Mouse (Mus musculus) liver, embryonic 15.5 days (tissue): Measurements from ENCODE around the gene Gm14434. TPM values are rescaled to one million over a fixed set of nuclear protein-coding genes. Genes with fewer than 3 reads are reported as not detected.
"Not testable (repeated sequence)": the region's sequence is repeated elsewhere in the genome, so short reads cannot be mapped to it uniquely, and the experiment has no call there.

Experiments
- ATAC-seq: fragments of 200-750 bp; cut with Nextera tagmentation; 2 replicates; pipeline ENCODE4 v1.8.0; 2017; ENCODE audit warnings: moderate number of reproducible peaks, mild to moderate bottlenecking, moderate library complexity; ENCODE audit not compliant: insufficient read depth
- H3K27ac ChIP-seq: fragments of 300-500 bp; sonication (generic); replicated peaks from 2 replicates; pipeline ENCODE4 v1.5.1; 2015; ENCODE audit warnings: mild to moderate bottlenecking, inconsistent platforms
- H3K27me3 ChIP-seq: fragments of 300-500 bp; sonication (generic); 2 replicates; pipeline ENCODE4 v1.6.1; 2015; ENCODE audit warnings: mild to moderate bottlenecking, inconsistent platforms
- H3K36me3 ChIP-seq: fragments of 300-500 bp; sonication (generic); replicated peaks from 2 replicates; pipeline ENCODE4 v1.6.1; 2015; ENCODE audit warnings: moderate library complexity, mild to moderate bottlenecking, inconsistent platforms
- H3K4me1 ChIP-seq: fragments of 300-500 bp; sonication (generic); replicated peaks from 2 replicates; pipeline ENCODE4 v1.6.1; 2015; ENCODE audit warnings: inconsistent platforms
- H3K4me2 ChIP-seq: fragments of 300-500 bp; sonication (generic); 2 replicates; pipeline ENCODE4 v1.6.1; 2015; ENCODE audit warnings: moderate library complexity, mild to moderate bottlenecking, inconsistent platforms
- H3K4me3 ChIP-seq: fragments of 300-500 bp; sonication (generic); replicated peaks from 2 replicates; pipeline ENCODE4 v1.5.1; 2015; ENCODE audit warnings: mild to moderate bottlenecking, inconsistent platforms
- H3K9ac ChIP-seq: fragments of 300-500 bp; sonication (generic); 2 replicates; pipeline ENCODE4 v1.6.1; 2015; ENCODE audit warnings: moderate library complexity, mild to moderate bottlenecking, inconsistent platforms
- H3K9me3 ChIP-seq: fragments of 300-500 bp; sonication (generic); replicated peaks from 2 replicates; pipeline ENCODE4 v1.6.1; 2016; ENCODE audit warnings: inconsistent platforms
- WGBS: fragments of 180-500 bp; shearing (Covaris S2); methylation state at CpG from one replicate; pipeline ENCODE4 v1.1.7; 2015; ENCODE audit warnings: mixed read lengths; ENCODE audit not compliant: insufficient replicate concordance; 5-methylcytosine and 5-hydroxymethylcytosine counted together
- polyA plus RNA-seq: library from polyadenylated mRNA; unstranded; fragments of >200 nt; fragmentation: Nextera tagmentation; extraction: Ambion mirVana; gene quantifications from 2 replicates; pipeline ENCODE4 v1.2.1, GENCODE M21; 2015

The Gm14434 gene
- 1.9 TPM in 1 of 2 replicates, not detected in the other for polyA plus RNA-seq

- not testable (repeated sequence) for H3K27ac ChIP-seq, H3K36me3 ChIP-seq, ATAC-seq, H3K4me3 ChIP-seq, H3K9me3 ChIP-seq, H3K9ac ChIP-seq, H3K4me1 ChIP-seq, H3K4me2 ChIP-seq, H3K27me3 ChIP-seq
- no CpG with 5 or more reads among the region's 4 CpGs for WGBS
Observed at GRCm38 (mm10) chr2:176486683-176487082, at the start of gene Gm14434. TSS of gene Gm14434 (minus strand) at chr2:176486783.

DNA sequence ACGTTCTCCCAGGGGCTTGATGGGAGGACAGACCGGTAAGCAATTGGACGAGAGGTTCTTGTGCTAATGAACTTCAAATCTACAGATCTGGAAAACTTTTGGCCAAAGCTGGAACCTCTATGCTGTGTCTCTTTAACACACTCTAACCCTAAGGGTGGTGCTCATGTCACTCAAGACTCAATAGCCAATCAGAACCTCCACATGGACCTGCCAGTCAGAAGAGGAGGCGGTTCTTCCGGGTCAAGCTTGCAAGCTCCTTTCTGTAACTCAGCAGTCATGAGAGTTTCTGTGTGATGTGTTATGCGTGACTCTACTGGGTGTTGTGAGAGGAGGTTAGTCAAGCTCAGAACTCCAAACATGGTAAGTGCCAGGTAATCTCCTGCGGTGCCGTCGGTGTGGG is 34.2 kb upstream of the Gm14434 start, which contains the start of gene Zfp967:
Zfp967 (plus strand) TSS at position 301 of the 400 bp plus-strand sequence.
- not testable (repeated sequence) for H3K4me2 ChIP-seq, H3K4me3 ChIP-seq, H3K27ac ChIP-seq, H3K27me3 ChIP-seq, H3K4me1 ChIP-seq, H3K36me3 ChIP-seq, H3K9ac ChIP-seq, H3K9me3 ChIP-seq, ATAC-seq
- no CpG with 5 or more reads among the region's 9 CpGs for WGBS

- H3K4me3 ChIP-seq, ATAC-seq, H3K27me3 ChIP-seq: not testable (repeated sequence)
Observed at GRCm38 (mm10) chr2:176423294-176423693, 63.3 kb downstream of the Gm14434 start, which contains the start of gene Gm14435. TSS of gene Gm14435 (plus strand) at chr2:176423594.

More at GRCm38 (mm10) chr2:176423294-176423693, 63.3 kb downstream of the Gm14434 start, which contains the start of gene Gm14435:
- H3K9ac ChIP-seq, H3K4me2 ChIP-seq, H3K27ac ChIP-seq, H3K9me3 ChIP-seq, H3K4me1 ChIP-seq, H3K36me3 ChIP-seq: not testable (repeated sequence)
- WGBS = no CpG with 5 or more reads among the region's 6 CpGs

Other genes with a start within 250 kb of the Gm14434 start
- not detected in 2 replicates for gene Gm11009, start 167.3 kb downstream of the Gm14434 start, polyA plus RNA-seq
- 3.4 and 3.9 TPM in 2 replicates for gene Gm14435, start 63.2 kb downstream of the Gm14434 start, polyA plus RNA-seq
- not detected in 2 replicates for gene Zfp967, start 34.3 kb upstream of the Gm14434 start, polyA plus RNA-seq
- gene Gm14308, start 149.6 kb upstream of the Gm14434 start, polyA plus RNA-seq = 1.9 and 3.0 TPM in 2 replicates
- 1.8 and 2.3 TPM in 2 replicates for gene Zfp973, start 183.7 kb upstream of the Gm14434 start, polyA plus RNA-seq
- 3.8 and 4.0 TPM in 2 replicates for gene Gm14305, start 221.5 kb upstream of the Gm14434 start, polyA plus RNA-seq